Mouse (Mus musculus): ENCODE data around the gene S100a9. TPM values are rescaled to one million over a fixed set of nuclear protein-coding genes. Genes with fewer than 3 reads are reported as not detected.

Gene S100a9
- polyA plus RNA-seq, 1 experiment, result 0.71 TPM

DNA sequence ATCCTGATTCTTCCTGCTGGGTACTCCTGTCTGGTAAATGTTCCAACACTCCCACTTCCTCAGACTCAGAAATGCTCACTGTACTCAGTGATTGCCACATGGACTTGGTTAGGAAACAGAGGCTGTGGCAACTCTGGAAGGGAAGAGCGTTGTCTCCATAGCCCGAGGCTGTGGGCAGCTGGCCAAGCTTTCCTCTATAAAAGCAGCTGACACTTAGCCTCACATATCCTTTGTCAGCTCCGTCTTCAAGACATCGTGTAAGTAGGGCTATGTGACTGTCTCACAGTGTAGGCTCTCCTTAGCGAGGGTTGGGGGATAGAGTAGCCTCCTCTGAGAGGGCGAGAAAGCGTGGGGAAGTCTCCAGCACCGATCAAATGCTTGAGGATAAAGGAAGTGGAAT, 26.7 kb downstream of the S100a9 start, which contains the start of gene S100a8:
Gene S100a8 (plus strand): TSS at position 133 of the 400 bp plus-strand sequence.
- TF ChIP-seq GATA1 (IDR thresholded peaks at IDR 0.05; ENCODE audit: low read length), result no peak
- no peak for TF ChIP-seq TAL1 (IDR thresholded peaks at IDR 0.05; ENCODE audit: low read length)
- Histone ChIP-seq H3K4me1 (ENCODE audit: control insufficient read depth) (no peaks in the 10 kb centered on the region), H3K4me3 (replicated peaks) (no peak within 1 kb of the TSS), H3K27me3 (ENCODE audit: control insufficient read depth) (no peaks in the 10 kb centered on the region), H3K9me3 (ENCODE audit: control insufficient read depth, low read length) (no peaks in the 10 kb centered on the region), H3K36me3 (ENCODE audit: control insufficient read depth) (no peaks in the 10 kb centered on the region)

DNA sequence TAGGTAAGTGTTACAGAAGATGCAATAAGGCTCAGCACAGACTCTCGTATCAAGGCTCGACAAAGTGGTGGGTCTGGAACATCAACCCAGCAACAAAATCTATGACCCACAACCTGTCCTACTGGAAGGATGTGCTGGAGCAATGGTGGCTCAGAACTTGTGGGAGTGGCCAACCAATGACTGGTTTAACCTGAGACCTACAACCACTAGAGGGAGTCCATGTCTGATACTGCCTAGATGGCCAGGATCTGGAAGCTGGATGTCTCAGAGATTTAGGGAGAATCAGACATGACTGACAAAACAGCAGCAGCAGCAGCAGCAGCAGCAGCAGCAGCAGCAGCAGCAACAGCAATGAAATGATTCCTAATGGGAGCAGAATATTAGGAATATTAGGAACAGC, 31.3 kb downstream of the S100a9 start:
- no peak for TF ChIP-seq GATA1 (IDR thresholded peaks at IDR 0.05; ENCODE audit: low read length)
- no peak for TF ChIP-seq TAL1 (IDR thresholded peaks at IDR 0.05; ENCODE audit: low read length)
- Histone ChIP-seq H3K9me3 (ENCODE audit: control insufficient read depth, low read length) (no peaks in the 10 kb centered on the region), H3K27me3 (ENCODE audit: control insufficient read depth) (no peaks in the 10 kb centered on the region), H3K4me3 (replicated peaks) (no peak overlapping the region), H3K36me3 (ENCODE audit: control insufficient read depth) (no peaks in the 10 kb centered on the region), H3K4me1 (ENCODE audit: control insufficient read depth) (no peaks in the 10 kb centered on the region)

DNA sequence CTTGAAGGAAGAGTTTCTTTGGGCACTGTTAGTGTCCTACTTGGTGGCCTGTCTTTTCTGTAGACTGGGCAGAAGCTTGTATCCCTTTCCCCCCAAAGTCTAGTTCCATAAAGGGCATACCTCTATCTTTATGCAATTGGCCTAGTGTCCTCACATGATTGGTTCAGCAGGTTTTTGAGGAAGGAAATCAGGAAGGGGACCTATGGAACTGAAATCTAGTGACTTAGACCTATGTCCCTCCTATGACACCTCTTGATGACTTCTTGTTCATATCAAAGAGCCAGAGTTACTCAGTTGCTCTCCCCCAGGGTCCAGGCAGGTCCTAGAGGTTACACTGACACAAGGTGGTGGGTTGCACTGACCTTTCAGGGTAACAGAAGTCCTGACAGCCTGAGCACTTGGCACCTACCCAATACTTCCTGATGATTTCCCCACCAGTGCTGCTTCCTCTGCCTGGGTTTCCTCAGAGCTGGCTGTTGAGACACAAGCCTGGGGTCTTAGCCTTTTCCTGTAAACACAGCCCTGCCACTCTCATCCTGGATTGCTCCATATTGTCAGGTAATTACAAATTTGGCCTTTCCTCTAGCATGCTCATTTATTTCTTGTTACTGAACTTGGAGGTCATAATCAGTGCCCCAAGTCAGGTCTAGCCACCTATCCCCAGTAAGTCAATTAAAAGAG, 36.0 kb downstream of the S100a9 start:
- H3K4me3 ChIP-seq (replicated peaks), result no peak overlapping the region
- H3K4me1 ChIP-seq (ENCODE audit: control insufficient read depth), result no peaks in the 10 kb centered on the region
- no peaks in the 10 kb centered on the region for H3K9me3 ChIP-seq (ENCODE audit: control insufficient read depth, low read length)
- H3K36me3 ChIP-seq (ENCODE audit: control insufficient read depth), result no peaks in the 10 kb centered on the region
- H3K27me3 ChIP-seq (ENCODE audit: control insufficient read depth), result no peaks in the 10 kb centered on the region
- TF ChIP-seq GATA1 (IDR thresholded peaks at IDR 0.05; ENCODE audit: low read length) (no peak), TAL1 (IDR thresholded peaks at IDR 0.05; ENCODE audit: low read length) (no peak)

DNA sequence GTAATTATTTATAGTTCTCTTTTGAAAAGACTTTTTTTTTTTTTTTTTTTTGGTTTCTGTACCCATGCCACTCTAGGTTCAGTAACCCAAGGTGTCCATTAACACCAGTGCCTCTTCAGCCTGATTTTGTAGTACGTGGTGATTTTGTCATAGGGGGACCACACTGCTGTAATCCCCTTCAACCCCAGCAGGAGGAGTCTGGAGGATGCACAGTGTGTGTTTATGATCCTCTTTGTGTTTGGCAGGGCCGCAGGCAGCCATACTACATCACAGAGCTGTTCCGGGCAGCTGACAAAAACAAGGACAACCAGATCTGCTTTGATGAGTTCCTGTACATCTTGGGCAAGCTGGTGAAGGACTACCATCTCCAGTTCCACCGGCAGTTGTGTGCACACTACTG, 38.1 kb downstream of the S100a9 start:
- Histone ChIP-seq H3K36me3 (ENCODE audit: control insufficient read depth) (no peaks in the 10 kb centered on the region), H3K27me3 (ENCODE audit: control insufficient read depth) (no peaks in the 10 kb centered on the region), H3K9me3 (ENCODE audit: control insufficient read depth, low read length) (no peaks in the 10 kb centered on the region), H3K4me1 (ENCODE audit: control insufficient read depth) (no peaks in the 10 kb centered on the region), H3K4me3 (replicated peaks) (no peak overlapping the region)
- TF ChIP-seq TAL1 (IDR thresholded peaks at IDR 0.05; ENCODE audit: low read length) (no peak), GATA1 (IDR thresholded peaks at IDR 0.05; ENCODE audit: low read length) (no peak)

DNA sequence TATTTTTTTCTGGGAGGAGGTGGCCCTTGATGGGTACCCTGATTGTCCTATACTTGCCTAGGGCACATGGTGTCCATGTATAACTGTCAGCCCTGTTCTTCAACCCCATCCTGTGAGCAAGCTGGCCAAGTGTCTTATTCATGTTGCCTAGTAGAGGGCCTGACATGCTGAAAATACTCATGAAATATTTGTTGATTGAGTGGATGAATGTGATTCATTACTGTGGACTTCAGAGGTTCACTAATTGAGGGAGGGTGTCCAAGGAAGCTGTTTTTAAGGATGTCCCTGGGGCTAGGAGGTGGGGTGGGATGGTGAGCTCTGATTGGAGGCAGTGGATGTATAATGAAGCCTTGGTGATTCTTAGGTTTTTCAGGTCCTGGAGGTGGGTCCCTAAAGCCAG, 41.8 kb downstream of the S100a9 start, which contains the start of gene S100a7a:
Gene S100a7a (plus strand): TSS at position 301 of the 400 bp plus-strand sequence.
- Histone ChIP-seq H3K36me3 (ENCODE audit: control insufficient read depth) (no peaks in the 10 kb centered on the region), H3K4me3 (replicated peaks) (no peak within 1 kb of the TSS), H3K27me3 (ENCODE audit: control insufficient read depth) (no peaks in the 10 kb centered on the region), H3K9me3 (ENCODE audit: control insufficient read depth, low read length) (no peaks in the 10 kb centered on the region), H3K4me1 (ENCODE audit: control insufficient read depth) (no peaks in the 10 kb centered on the region)
- TF ChIP-seq GATA1 (IDR thresholded peaks at IDR 0.05; ENCODE audit: low read length), result no peak
- no peak for TF ChIP-seq TAL1 (IDR thresholded peaks at IDR 0.05; ENCODE audit: low read length)

DNA sequence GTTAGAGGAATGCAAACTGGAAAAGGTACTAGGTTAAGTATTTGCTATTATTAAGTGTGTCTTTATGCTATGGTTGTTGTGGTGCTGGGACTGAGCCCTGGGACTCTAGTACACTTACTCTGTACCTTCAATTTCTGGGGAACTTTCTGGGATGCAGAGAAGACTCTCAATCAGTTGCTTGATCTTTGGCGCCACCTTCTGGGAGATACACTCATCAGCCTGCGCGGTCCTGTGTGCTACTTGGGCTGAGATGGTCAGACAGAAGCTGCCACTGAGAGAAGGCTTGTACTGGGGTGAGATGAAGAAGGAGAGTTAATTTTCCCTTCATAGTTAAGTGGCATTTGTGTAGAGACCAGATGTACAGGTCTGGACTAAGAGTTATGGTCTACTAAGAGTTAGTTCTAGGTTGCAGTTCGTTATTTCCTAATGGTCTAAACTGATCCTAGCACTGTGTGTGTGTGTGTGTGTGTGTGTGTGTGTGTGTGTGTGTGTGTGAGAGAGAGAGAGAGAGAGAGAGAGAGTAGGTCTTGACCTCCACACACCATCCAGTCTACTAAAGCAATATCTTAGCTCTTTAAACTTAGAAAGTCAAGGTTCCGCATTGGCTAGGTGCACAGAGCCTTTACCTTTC, 42.5 kb downstream of the S100a9 start:
- TF ChIP-seq GATA1 (IDR thresholded peaks at IDR 0.05; ENCODE audit: low read length) (no peak), TAL1 (IDR thresholded peaks at IDR 0.05; ENCODE audit: low read length) (no peak)

DNA sequence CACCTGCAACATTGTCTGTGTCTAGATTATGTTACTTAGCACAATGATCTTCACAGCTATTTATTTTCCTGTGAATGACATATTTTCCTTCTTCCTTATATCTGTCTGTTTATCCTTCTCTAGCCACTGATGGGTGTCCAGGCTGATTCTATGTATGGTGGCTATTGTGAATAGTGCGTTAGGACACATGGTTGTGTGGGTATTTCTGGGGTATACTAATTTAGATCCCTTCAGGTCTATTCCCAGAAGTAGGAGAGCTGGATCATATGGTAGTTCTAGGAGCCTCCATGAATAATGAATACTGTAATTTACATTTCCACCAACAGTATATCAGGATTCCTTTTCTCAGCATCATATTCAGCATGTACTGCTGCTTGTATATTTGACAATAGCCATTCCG, 45.7 kb downstream of the S100a9 start:
- no peaks in the 10 kb centered on the region for H3K27me3 ChIP-seq (ENCODE audit: control insufficient read depth)
- no peak overlapping the region for H3K4me3 ChIP-seq (replicated peaks)
- no peaks in the 10 kb centered on the region for H3K36me3 ChIP-seq (ENCODE audit: control insufficient read depth)
- no peaks in the 10 kb centered on the region for H3K9me3 ChIP-seq (ENCODE audit: control insufficient read depth, low read length)
- no peaks in the 10 kb centered on the region for H3K4me1 ChIP-seq (ENCODE audit: control insufficient read depth)
- TF ChIP-seq GATA1 (IDR thresholded peaks at IDR 0.05; ENCODE audit: low read length), result no peak
- TF ChIP-seq TAL1 (IDR thresholded peaks at IDR 0.05; ENCODE audit: low read length), result no peak

More for the DNA sequence above, 42.5 kb downstream of the S100a9 start:
- Histone ChIP-seq H3K9me3 (ENCODE audit: control insufficient read depth, low read length) (no peaks in the 10 kb centered on the region), H3K27me3 (ENCODE audit: control insufficient read depth) (no peaks in the 10 kb centered on the region), H3K36me3 (ENCODE audit: control insufficient read depth) (no peaks in the 10 kb centered on the region), H3K4me1 (ENCODE audit: control insufficient read depth) (no peaks in the 10 kb centered on the region), H3K4me3 (replicated peaks) (no peak overlapping the region)

DNA sequence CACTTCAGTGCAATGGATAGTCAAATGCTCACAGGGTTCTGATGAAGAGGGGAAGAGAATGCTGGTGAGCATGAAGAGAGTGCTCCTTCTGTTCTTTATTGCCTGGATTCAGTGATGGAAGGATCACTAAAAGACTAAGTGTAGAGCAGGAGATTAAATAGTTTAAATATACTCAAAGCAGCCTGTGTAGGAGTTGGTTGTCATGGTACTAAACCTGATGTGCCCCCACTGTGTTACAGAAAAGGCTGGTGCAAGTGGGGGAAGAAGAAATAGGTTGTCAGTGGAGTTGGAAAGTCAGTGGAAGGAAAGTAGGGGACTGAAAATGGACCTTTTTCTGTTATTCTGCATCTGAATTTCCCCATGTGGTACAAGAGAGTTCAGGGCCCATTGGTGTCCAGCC, 46.5 kb downstream of the S100a9 start:
- no peaks in the 10 kb centered on the region for H3K9me3 ChIP-seq (ENCODE audit: control insufficient read depth, low read length)
- no peaks in the 10 kb centered on the region for H3K4me1 ChIP-seq (ENCODE audit: control insufficient read depth)
- no peak overlapping the region for H3K4me3 ChIP-seq (replicated peaks)
- no peaks in the 10 kb centered on the region for H3K36me3 ChIP-seq (ENCODE audit: control insufficient read depth)
- H3K27me3 ChIP-seq (ENCODE audit: control insufficient read depth), result no peaks in the 10 kb centered on the region
- TF ChIP-seq GATA1 (IDR thresholded peaks at IDR 0.05; ENCODE audit: low read length), result no peak
- TF ChIP-seq TAL1 (IDR thresholded peaks at IDR 0.05; ENCODE audit: low read length), result no peak

DNA sequence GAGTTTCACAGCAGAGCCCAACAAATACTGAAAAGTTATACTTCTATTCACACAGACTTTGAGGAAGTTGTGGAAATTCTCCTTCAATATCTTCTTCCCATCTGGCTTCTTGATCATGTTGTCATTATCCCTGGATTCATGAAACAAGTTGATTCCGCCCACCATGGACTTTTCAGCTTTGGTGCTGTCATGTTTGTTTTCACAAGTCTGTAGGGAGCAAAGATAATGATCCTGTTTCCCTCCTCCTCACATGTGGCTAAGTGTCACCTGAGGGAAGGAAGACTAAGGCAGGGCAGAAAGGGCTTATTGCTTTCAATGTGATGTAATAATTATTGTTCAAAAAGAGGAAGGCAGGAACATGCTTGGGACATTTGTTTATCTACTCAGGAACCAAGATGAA, 48.2 kb downstream of the S100a9 start:
- Histone ChIP-seq H3K36me3 (ENCODE audit: control insufficient read depth) (no peaks in the 10 kb centered on the region), H3K9me3 (ENCODE audit: control insufficient read depth, low read length) (no peaks in the 10 kb centered on the region), H3K4me1 (ENCODE audit: control insufficient read depth) (no peaks in the 10 kb centered on the region), H3K4me3 (replicated peaks) (no peak overlapping the region), H3K27me3 (ENCODE audit: control insufficient read depth) (no peaks in the 10 kb centered on the region)
- TF ChIP-seq GATA1 (IDR thresholded peaks at IDR 0.05; ENCODE audit: low read length) (no peak), TAL1 (IDR thresholded peaks at IDR 0.05; ENCODE audit: low read length) (no peak)
